Mouse (Mus musculus) ES-E14 (cell line): ENCODE results near the gene Bola1. TPM values are rescaled to one million over a fixed set of nuclear protein-coding genes. Genes with fewer than 3 reads are reported as not detected.

ENCODE experiments used
- DNase-seq: peaks from one replicate; pipeline ENCODE4 v3.0.0-alpha.2; 2013; ENCODE audit warnings: low read depth, low spot score
- H3K27ac ChIP-seq: 2 replicates; pipeline ENCODE4 v1.5.1; 2012; ENCODE audit warnings: low read depth, mild to moderate bottlenecking, low read length, moderate library complexity, mixed read lengths; ENCODE audit not compliant: poor library complexity, insufficient read depth, severe bottlenecking
- H3K36me3 ChIP-seq: 2 replicates; pipeline ENCODE4 v1.6.1; 2012; ENCODE audit warnings: mild to moderate bottlenecking, low read length, moderate library complexity, mixed read lengths; ENCODE audit not compliant: control insufficient read depth, poor library complexity, insufficient read depth, severe bottlenecking
- H3K4me1 ChIP-seq, 2 experiments: fragments of 150-350 bp in 1 of 2; sonication (generic) in 1 of 2; 2 replicates each; pipeline ENCODE4 v1.6.1; 2012; ENCODE audit warnings: low read length in 2 of 2, mild to moderate bottlenecking in 1 of 2, mixed read lengths in 1 of 2; ENCODE audit not compliant: control insufficient read depth in 2 of 2, insufficient read depth in 2 of 2, poor library complexity in 1 of 2
- H3K4me3 ChIP-seq, 2 experiments: fragments of 150-350 bp in 1 of 2; sonication (generic) in 1 of 2; 2 replicates each; pipeline ENCODE4 v1.5.1; 2012; ENCODE audit warnings: low read length in 2 of 2, low read depth in 1 of 2, mild to moderate bottlenecking in 1 of 2, mixed read lengths in 1 of 2; ENCODE audit not compliant: insufficient read depth in 1 of 2, poor library complexity in 1 of 2, severe bottlenecking in 1 of 2
- H3K9ac ChIP-seq: 2 replicates; pipeline ENCODE4 v1.6.1; 2012; ENCODE audit warnings: low read depth, mild to moderate bottlenecking, low read length, mixed read lengths; ENCODE audit not compliant: poor library complexity, insufficient read depth, severe bottlenecking
- H3K9me3 ChIP-seq: fragments of 150-350 bp; sonication (generic); 2 replicates; pipeline ENCODE4 v1.6.1; 2012; ENCODE audit warnings: low read depth, mild to moderate bottlenecking, low read length; ENCODE audit not compliant: control insufficient read depth, insufficient read depth
- CHD2 ChIP-seq: IDR thresholded peaks from 2 replicates; pipeline ENCODE4 v1.6.1; 2014; ENCODE audit warnings: mild to moderate bottlenecking, low read depth, low read length, inconsistent platforms
- HCFC1 ChIP-seq: IDR thresholded peaks from 2 replicates; pipeline ENCODE4 v1.6.1; 2012; ENCODE audit warnings: low read length, inconsistent platforms, borderline replicate concordance; ENCODE audit not compliant: insufficient read depth
- MAFK ChIP-seq: IDR thresholded peaks from 2 replicates; pipeline ENCODE4 v1.6.1; 2014; ENCODE audit warnings: mild to moderate bottlenecking, low read depth, low read length, inconsistent platforms; ENCODE audit not compliant: insufficient read depth
- ZC3H11A ChIP-seq: IDR thresholded peaks from 2 replicates; pipeline ENCODE4 v1.6.1; 2012; ENCODE audit warnings: low read depth, mild to moderate bottlenecking, inconsistent platforms, low read length, borderline replicate concordance
- ZNF384 ChIP-seq: IDR thresholded peaks from 2 replicates; pipeline ENCODE4 v1.6.1; 2012; ENCODE audit warnings: low read depth, low read length, inconsistent platforms
- in situ Hi-C, 2 experiments: fragments of 600-800 bp; cut with MboI; formaldehyde crosslinking; loops; one replicate each; pipeline ENCODE4 v1.15.1; 2025; ENCODE audit warnings: low sequenced_read_pairs in 2 of 2, inconsistent platforms in 1 of 2; ENCODE audit not compliant: unreplicated experiment in 2 of 2
- total RNA-seq: library from RNA; depleted of rRNA; stranded (reverse); fragments of 300-350 nt; gene quantifications from 2 replicates; pipeline ENCODE4 v1.2.3, GENCODE M21; 2012

Bola1 gene
- total RNA-seq, 1 experiment = 76.4 TPM

DNA sequence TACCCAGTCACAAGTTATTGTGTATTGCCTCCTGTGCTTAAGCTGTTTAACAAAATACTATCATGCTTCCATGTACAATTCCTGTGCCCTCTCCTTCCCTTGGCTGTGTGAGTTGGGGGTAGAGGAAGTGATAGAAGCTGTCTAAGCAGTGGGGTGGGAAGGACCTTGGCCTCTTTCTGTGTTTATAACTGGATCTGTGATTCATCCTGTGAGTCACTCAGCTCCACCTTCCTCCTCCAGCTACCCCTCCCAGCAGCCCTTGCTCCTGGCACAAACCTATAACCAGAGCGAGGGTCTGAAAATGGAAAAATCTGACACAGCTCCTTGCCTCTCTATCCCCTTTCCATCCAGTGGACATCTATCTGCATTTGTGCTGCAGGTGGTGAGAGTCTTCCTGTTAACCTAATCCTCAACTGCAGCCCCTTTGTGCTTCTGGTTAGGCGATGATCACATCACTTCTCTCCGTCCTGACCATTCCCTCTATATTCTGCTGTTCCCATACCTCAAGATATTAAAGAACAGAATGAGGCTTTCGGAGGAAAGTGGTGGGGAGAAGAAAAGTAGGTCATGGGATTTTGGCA is 59.2 kb downstream of the Bola1 start:
- no peak overlapping the region for H3K9ac ChIP-seq
- no peak overlapping the region for H3K27ac ChIP-seq
- in situ Hi-C loops = no loop called here
- H3K9me3 ChIP-seq = no peaks in the 10 kb centered on the region
- peaks cover 11 to 25% of the 10 kb centered on the region in 2 experiments for H3K4me1 ChIP-seq
- TF ChIP-seq ZNF384 = no peak
- TF ChIP-seq CHD2 = no peak
- TF ChIP-seq HCFC1 = no peak
- TF ChIP-seq MAFK = no peak
- TF ChIP-seq ZC3H11A = no peak
- no peak overlapping the region; a peak in 1 of 4 replicates for H3K4me3 ChIP-seq
- 0 out of 2 replicates have a peak, but pooled peaks cover 2% of the 10 kb centered on the region for H3K36me3 ChIP-seq
- DNase-seq = no peak

DNA sequence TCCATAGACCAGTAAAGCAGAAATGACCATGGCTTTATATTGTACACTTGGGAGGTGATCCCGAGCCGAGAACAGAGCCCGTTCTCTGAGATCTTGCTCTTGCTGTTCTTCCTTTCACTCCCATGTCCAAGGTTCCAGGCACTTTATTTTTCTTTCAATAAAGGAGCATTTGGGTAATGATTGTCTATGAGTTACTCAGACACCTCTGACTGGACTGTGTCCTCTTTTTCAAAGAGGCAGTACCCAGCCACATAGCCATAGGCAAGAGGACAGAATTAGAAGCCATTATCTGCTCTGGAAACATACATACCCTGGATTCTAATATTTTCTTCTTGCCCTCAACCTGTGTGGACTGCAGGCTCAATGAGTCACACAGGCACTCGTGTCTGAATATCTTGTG is 59.7 kb downstream of the Bola1 start:
- Histone ChIP-seq H3K4me3 (no peak overlapping the region), H3K9me3 (no peaks in the 10 kb centered on the region), H3K36me3 (peaks cover 7% of the 10 kb centered on the region; the same call in 1 of the 2 replicates), H3K4me1 (peaks cover 11 to 28% of the 10 kb centered on the region in 2 experiments), H3K9ac (no peak overlapping the region), H3K27ac (no peak overlapping the region)
- TF ChIP-seq ZC3H11A (no peak), MAFK (no peak), ZNF384 (no peak), HCFC1 (no peak), CHD2 (no peak)
- in situ Hi-C loops = no loop called here
- DNase-seq = no peak

DNA sequence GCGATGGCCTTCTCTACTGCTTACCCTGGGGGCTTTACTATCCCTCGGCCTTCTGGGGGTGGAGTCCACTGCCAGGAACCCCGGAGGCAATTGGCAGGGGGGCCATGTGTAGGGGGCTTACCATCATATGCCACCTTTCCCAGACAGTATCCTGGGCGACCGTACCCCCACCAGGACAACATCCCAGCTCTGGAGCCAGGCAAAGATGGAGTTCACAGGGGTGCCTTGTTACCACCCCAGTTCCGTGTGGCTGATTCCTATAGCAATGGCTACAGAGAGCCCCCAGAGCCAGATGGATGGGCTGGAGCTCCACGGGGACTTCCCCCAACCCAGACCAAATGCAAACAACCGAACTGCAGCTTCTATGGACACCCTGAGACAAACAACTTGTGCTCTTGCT is 64.0 kb downstream of the Bola1 start:
- Histone ChIP-seq H3K27ac (no peak overlapping the region), H3K4me1 (peaks cover 9 to 22% of the 10 kb centered on the region in 2 experiments), H3K4me3 (no peak overlapping the region), H3K36me3 (peaks cover 13% of the 10 kb centered on the region), H3K9ac (no peak overlapping the region), H3K9me3 (no peaks in the 10 kb centered on the region)
- TF ChIP-seq ZC3H11A (no peak), HCFC1 (no peak), ZNF384 (no peak), CHD2 (no peak), MAFK (no peak)
- in situ Hi-C loops = no loop called here
- no peak for DNase-seq

DNA sequence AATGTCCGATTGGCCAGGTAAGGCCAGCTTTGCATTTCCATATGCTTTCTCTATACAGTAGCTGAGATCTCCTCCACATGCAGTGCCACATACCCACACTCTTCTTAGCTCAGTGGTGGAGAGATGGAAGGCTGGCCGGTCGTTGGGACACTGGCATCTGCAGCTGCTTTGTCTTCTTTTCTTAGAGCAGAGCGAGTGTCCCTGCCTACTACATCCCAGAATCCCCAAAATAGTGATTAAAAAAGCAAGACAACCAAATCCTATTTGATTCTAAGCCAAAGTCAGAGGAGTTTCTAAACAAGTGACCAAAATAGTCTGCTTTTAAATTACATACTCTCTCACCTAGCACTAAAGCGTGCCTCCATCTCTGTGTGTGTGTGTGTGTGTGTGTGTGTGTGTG is 66.9 kb downstream of the Bola1 start:
- no peak overlapping the region for H3K27ac ChIP-seq
- peaks cover 13% of the 10 kb centered on the region for H3K36me3 ChIP-seq
- no peak overlapping the region for H3K9ac ChIP-seq
- DNase-seq = no peak
- no peak overlapping the region for H3K4me3 ChIP-seq
- peaks cover 3 to 9% of the 10 kb centered on the region in 2 experiments; a peak in 2 of 4 replicates for H3K4me1 ChIP-seq
- H3K9me3 ChIP-seq = no peaks in the 10 kb centered on the region
- TF ChIP-seq ZC3H11A = no peak
- no peak for TF ChIP-seq ZNF384
- TF ChIP-seq MAFK = no peak
- in situ Hi-C loops = no loop called here
